Mouse (Mus musculus) embryo, embryonic 10 days (tissue): ENCODE results near the gene Eml1.

Experiments
- DNase-seq: peaks from one replicate; pipeline ENCODE4 v3.0.0-alpha.2; 2015; ENCODE audit warnings: low spot score

Gene Eml1

GRCm38 (mm10) chr12:108422858-108423631 is 52.3 kb downstream of the Eml1 start:
- peak; percentile 88 for DNase-seq

DNA sequence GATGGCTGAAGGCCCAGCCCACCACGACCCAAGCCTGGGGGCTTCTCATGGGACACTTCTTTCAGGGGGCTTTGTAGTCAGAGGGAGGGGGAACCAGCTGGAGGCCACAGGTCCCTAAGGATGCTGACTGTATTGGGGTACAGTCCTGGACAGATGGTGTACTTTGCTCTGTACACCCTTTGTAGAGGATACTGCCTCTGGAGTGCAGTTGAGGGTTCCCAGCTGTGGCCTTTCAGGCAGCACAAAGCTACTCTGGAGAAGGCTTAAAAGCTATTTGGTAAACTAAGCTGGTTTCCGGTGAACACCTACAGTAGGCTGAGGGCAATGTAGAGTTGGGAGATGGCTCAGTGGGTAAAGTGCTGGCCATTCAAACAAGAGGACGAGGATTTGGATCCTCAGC is 60.2 kb downstream of the Eml1 start:
- no peak for DNase-seq

GRCm38 (mm10) chr12:108431714-108432113 is 61.0 kb downstream of the Eml1 start:
- peak; percentile 71 for DNase-seq

DNA sequence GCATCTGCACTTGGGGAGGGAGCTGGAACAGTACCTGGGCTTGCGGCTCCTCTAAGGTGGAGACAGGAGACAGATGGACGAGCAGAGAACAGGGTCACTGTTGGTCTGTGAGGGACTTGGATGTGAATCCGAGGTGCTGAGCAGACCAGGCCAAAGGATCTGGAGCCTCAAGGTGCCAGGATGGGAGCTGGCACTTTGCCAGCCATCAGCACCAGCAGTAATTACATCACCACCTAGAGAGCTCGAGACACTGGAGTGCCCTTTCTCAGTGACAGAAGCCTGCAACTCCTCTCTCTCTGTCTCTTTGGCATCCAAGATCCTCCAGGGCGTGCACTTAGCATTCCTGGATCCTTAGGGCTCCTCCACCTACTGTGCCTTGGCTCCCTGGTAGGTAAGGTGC is 61.8 kb downstream of the Eml1 start:
- no peak for DNase-seq

DNA sequence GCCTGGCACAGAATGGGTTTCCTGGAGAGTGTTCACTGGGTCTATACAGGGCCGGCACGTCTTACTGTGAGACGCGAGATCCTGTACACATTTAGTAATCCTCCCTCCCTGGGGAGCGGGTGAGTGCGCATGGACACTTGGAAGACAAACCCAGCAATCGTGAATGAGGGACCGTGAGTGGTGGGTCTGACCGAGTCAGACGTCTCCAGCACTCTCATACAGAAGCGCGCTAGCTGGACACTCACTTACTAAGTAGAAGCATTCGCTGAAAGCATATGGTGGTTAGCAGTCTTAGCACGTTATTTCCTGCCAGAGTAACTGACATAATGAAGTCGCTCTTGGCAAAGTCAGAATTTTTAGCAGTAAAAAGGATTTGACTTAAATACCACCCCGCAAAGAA is 62.3 kb downstream of the Eml1 start:
- DNase-seq: no peak

DNA sequence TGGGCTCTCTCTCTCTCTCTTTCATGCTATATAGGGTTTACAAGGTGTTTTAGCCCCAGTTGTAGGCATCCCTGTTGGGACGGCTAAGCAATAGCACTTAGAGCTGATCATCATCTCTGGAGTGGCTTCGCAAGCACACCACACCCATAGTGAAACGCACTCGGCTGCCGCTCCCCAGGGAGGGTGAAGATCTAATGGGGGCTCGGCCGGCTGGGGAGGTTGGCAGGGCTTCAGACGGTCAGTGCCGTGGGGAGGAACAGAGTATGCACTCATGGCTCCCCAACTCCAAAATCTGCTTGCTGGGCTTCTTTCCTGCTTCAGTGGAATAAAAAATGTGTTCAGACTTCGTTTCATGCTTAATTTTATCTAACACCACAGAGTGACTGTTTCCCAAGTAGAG is 62.7 kb downstream of the Eml1 start:
- DNase-seq: no peak

GRCm38 (mm10) chr12:108435444-108436015 is 64.8 kb downstream of the Eml1 start:
- no peak for DNase-seq

- no peak for DNase-seq
Measured at GRCm38 (mm10) chr12:108436029-108436923, 65.5 kb downstream of the Eml1 start.

DNA sequence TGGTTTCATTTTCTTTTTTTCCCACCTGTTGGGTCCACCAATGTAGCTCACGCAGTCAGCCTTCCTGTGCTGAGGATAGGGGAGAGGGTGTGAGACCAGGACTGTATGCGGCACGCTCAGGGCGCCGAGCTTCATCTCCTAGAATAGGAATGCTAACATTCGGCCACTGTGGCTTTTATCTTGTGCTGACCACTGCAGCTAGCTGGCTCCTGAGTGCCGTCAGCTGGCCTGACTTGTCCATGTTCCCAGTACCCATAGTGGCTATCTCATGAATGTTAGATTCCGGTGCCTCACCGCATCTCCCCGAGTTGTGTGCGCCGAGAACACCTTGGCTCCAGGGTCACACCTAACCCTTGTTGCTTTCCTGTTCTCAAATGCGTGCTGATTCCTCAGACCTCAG is 66.7 kb downstream of the Eml1 start:
- DNase-seq: no peak

DNA sequence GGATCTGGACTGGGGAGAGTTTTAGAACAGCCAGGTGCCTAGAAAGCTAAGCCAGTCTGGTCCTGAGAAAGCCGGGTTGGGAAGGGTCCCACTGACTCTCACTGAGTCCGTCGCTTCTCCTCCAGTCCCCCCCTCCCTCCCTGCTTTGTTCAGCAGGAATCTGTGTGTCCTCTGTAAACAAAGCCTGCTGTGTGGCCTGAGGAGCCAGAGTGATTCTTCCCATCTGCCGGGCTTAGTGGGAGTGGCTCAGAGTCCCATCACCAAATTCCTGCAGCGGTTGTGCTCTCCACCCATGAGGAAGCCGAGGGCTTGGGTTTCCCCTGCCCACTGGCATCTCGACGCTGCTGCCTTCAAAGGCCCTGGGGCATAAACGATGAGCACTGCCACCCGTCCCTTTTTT is 72.5 kb downstream of the Eml1 start:
- peak; percentile 82 for DNase-seq

- no peak for DNase-seq
Measured at GRCm38 (mm10) chr12:108443708-108444107, 73.0 kb downstream of the Eml1 start.

DNA sequence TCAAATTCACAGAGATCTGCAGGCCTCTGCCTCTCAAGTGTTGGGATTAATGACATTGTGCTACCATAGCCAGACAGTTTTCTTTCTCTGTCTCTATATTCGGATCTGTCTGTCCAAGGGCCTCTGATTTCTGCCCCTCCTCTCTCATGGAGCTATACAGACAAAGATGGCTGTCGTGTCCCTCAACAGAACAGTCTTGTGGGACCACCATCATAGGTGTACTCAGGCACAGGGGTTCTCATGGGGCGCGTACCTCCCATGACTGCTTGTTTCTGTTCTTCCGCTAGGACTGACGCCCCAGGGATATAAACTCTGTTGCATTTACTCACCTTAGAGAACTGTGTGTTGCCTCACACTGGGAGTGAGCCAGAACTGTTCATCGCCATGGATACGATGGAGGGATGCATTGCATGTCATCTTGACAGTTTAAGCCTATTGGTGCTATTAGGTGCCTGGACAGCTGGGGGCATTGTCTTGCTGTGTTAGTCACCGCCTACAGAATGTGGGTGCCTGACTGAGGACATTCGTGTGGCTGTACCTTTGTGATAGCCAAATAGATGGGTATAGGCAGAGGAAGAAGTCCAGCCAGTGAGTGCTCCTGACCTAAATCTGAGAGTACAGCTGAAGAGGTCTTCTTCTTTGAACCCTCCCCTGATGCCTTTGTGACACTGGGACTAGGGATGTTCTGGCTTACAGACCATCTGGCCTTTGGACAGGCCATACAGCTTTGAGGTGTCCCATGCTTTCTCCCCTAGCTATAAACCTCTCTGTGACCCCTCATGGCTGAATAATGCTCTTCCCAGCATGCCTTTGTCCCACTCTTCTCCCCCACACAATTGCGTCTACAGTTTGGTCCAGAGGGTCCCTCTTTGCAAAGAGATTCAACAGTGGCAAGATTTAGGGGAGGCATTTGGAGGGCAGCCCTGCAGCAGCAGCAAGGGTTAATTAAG is 73.7 kb downstream of the Eml1 start:
- peak; percentile 81 for DNase-seq

DNA sequence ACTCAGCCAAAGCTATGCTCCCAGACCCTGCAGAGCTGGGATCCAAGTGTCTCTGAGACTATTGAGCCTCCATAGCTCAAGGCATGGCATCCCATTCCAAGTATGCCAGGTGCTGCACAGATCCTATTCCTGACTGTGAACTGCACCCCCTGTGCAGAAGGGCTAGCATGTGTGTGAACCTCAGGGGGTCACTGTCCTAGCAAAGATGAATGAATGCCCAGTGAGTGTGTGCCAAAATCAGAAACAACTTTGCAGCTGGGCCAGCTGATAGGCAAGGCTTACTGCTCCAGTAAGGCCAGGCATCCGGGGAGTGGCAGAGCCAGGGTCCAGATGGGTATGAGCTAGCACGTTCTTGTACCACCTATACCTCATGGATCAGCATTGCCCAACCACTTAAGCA is 76.0 kb downstream of the Eml1 start:
- no peak for DNase-seq

- no peak for DNase-seq
Measured at GRCm38 (mm10) chr12:108448396-108448795, 77.6 kb downstream of the Eml1 start.

GRCm38 (mm10) chr12:108449935-108450334 is 79.2 kb downstream of the Eml1 start:
- no peak for DNase-seq

DNA sequence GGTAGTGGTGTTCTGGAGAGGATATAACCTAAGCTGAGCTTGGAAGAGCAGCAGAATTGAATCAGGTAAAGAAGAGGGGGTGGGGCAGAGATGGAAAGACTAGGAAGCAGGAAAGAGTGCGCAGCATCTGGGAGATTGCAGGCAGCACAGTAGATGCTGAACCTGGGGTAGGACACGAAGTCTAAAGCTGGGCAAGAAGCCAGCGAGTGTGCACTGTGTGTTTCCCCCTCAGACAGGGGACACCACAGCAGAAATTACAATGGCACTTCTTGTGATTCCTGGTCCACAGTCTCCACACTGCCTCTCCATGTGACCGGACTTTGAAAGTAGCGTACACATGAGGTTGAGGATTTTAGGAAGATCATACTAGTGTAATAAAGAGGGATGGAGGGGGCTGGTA is 79.8 kb downstream of the Eml1 start:
- no peak for DNase-seq

GRCm38 (mm10) chr12:108452151-108452874 is 81.6 kb downstream of the Eml1 start:
- no peak for DNase-seq

DNA sequence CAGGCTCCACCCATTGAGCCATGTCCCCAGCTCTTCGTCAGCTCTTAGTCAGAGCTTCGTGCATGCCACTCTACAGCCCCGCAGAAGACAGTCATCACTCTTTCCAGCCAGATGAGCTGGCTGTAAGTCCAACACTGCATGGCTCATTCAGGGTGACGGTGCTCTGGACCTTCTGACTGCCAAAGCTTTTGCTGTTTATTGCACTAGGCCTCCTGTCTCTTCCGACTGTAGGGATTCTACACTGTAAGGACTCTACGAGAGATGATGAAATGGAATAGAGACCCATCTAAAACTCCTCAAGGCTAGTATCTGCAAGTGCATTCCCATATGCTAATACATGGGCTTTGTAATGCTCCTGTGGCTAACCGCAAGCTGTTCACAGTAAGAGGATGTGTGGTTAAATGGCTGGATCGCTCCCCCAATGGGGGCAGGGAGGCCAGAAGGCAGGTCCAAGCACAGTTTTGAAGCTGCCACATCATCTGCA is 82.8 kb downstream of the Eml1 start:
- DNase-seq: no peak

GRCm38 (mm10) chr12:108455004-108455403 is 84.2 kb downstream of the Eml1 start:
- DNase-seq: no peak

- DNase-seq: no peak
Measured at GRCm38 (mm10) chr12:108472898-108473297, 102.1 kb downstream of the Eml1 start.

- no peak for DNase-seq
Measured at GRCm38 (mm10) chr12:108474440-108474839, 103.7 kb downstream of the Eml1 start.
